Mouse (Mus musculus) small intestine, adult 2 months (tissue): Measurements from ENCODE around the gene 4933417A18Rik.

ENCODE experiments used
- CTCF ChIP-seq: fragments of 200-500 bp; IDR thresholded peaks from 2 replicates; pipeline ENCODE4 v1.5.1; 2012; ENCODE audit warnings: low read depth, mild to moderate bottlenecking, control low read depth, inconsistent platforms, low read length, moderate library complexity, mixed read lengths; ENCODE audit not compliant: insufficient replicate concordance, insufficient read length; ENCODE audit errors: extremely low read depth
- POLR2A ChIP-seq: fragments of 200-500 bp; IDR thresholded peaks from 2 replicates; pipeline ENCODE4 v1.6.1; 2012; ENCODE audit warnings: low read depth, mild to moderate bottlenecking, control low read depth, inconsistent platforms, low read length, moderate library complexity

- no peak for TF ChIP-seq POLR2A
- TF ChIP-seq CTCF = peak; percentile 32; the same call in 1 of the 2 replicates
Measured at GRCm38 (mm10) chr13:34973149-34973548, 48.9 kb downstream of the 4933417A18Rik start.
